Mouse (Mus musculus) gastrocnemius, postnatal 25 days (tissue): Measurements from ENCODE around the gene Stpg4. TPM values are rescaled to one million over a fixed set of nuclear protein-coding genes. Genes with fewer than 3 reads are reported as not detected.

Source experiments
- DNase-seq: peaks from one replicate; pipeline ENCODE4 v3.0.0; 2022
- long read RNA-seq, 2 experiments: library from polyadenylated mRNA; stranded (forward); transcript quantifications; one replicate each; pipeline ENCODE4 v2.0.0; 2021
- total RNA-seq, 2 experiments: library from RNA; stranded (reverse); gene quantifications; 1 replicate in 1 of 2; 2 replicates in 1 of 2; pipeline ENCODE4 v1.2.3; 2021

Gene Stpg4
- total RNA-seq, result not detected
- long read RNA-seq, experiment 1, result 0 reads
- long read RNA-seq, experiment 2, result 0 reads

DNA sequence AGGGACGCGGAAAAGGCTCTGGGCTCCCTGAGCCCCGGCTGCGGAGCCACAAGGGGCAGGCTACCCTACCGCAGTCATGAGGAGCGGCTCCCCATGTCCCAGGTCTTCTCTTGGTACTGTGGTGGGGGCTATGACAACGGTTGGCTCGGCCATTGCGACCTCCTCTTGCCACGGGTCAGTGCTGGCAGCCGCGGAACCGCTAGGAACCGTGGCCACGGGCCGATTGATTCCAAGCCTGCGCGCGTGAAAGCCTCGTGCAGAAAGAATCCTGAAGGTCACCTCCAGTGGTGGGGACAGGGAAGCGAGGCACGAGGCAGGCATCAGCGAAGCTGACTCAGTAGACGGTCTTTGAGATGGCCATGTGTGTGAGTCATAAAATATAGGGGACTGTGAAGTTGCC is at the start of gene Stpg4:
Gene Stpg4 (minus strand): TSS at position 231 of the 400 bp plus-strand sequence.
- no peak for DNase-seq

GRCm38 (mm10) chr17:87475356-87475755 is 47.8 kb upstream of the Stpg4 start:
- DNase-seq, result no peak

DNA sequence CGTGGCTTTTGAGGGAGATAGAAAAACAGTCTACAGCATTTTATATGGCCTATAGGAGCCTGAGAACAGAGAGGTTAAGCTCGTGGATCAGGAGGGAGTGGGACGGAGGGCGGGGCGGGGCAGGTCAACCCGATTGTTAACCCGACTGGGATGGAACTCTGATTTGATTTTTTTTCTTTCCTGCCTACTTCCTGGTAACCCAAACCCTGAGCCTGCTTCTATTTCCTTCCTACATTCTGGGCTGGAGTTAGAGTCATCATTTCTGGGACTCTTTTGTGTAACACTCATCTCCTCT is 46.9 kb upstream of the Stpg4 start:
- DNase-seq, result no peak

DNA sequence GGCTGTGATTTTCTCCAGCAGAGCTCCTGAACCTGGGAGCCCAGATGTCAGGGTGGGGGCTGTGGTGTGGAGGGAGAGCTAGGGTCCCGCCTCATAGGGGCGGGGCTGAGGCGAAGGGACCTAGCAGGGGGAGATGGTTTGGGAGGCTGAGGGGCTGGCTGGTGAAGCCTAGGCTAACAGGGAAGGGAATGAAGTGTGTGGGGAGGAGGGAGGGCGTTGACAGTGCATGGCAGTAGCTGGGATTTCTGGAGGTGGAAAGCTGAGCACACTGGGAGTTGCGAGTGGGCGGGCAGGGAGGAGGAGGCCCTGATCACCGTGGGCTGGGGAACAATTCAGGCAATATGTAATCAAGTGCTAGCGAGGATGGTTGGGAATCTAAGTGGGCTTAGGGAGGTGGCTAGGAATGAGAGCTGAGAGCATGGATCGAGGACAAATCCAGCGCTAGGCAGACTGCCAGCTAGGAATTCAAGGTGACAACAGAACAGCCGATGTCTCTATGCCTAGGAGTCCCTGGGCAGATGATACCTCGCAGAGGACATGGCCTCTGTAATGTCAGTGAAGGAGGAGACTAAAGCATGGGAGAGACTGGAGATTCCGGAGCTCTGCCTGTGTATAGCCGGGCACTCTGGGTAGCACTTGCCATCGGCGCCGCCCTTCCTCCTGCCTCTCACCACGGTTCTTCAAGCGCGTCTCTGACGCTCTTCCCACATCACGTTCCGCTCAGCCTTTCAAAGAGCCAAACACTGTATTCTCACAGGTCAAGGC is 46.4 kb upstream of the Stpg4 start:
- DNase-seq, result peak; percentile 27

DNA sequence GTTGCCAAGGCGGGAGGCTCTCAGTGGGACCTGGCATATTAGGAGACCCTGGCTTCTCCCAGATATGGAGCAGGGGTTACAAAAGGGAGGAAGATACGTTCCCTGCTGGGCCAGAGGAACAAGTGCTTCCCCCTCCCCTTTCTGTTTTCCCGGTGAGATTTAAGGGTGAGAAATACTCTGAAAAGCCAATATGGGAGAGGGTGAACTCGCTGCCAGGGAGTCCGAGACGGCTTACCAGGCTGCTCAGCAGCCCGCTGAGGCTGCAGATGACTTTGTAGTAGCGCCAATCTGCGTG is 45.8 kb upstream of the Stpg4 start:
- DNase-seq, result no peak

DNA sequence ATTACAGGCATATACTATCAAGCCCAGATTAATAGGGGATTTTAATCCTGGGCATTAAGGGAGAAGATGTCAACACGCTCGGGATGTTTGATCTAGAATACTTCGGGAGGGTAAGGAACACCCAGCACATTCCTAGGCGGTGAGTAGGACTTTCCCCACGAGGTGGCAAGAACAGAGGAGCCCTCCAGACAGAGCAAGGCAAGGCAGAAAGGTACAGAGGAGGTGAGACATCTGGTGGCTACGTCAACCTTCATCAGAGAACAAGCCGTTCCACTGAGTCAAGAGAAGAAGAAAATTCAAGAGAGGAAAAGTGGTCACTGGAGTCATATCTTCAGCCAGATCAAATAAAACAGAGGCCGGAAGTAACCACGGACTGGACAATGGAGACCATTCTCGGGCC is 45.3 kb upstream of the Stpg4 start:
- DNase-seq, result no peak

GRCm38 (mm10) chr17:87471661-87472060 is 44.1 kb upstream of the Stpg4 start:
- no peak for DNase-seq

GRCm38 (mm10) chr17:87470797-87471196 is 43.3 kb upstream of the Stpg4 start:
- no peak for DNase-seq

GRCm38 (mm10) chr17:87470282-87470681 is 42.7 kb upstream of the Stpg4 start:
- DNase-seq, result no peak

GRCm38 (mm10) chr17:87469428-87469827 is 41.9 kb upstream of the Stpg4 start:
- DNase-seq, result no peak

DNA sequence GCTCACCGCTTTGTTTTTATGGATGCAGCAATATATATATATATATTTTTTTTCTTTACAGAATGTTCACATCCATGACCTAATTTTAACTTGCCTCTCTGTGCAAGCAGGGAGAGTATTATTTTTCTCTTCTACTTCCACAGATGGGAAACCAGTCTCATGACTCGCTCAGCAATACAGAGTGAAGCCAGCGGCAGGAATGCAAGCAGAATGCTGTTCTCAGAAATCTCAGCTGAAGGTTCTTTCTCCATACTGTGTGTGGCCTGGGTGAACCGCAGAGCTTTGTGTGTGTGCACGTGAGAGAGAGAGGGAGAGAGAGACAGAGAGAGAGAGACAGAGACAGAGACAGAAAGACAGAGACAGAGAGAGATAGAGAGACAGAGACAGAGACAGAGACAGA is 41.1 kb upstream of the Stpg4 start:
- no peak for DNase-seq

DNA sequence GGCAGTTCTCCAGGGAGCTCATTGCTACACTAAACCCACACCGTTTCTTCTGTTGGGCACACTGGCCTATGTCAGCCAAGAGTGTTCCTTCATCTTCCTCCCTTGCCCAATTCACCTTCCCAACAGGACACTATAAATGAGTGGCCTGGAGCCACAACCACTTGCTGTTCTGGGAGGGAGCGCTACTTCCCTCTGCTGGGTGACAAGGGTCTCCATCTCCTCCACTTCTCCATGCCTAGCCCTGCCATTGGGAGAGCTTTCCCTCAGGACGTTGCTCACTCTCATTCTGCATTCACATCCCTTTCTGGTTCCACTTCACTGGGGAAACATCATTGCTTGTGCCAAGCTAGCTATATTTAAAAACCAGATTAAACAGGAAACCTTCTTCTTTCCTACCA is 34.0 kb upstream of the Stpg4 start:
- DNase-seq, result no peak

- peak; percentile 62 for DNase-seq
These were observed 33.3 kb upstream of the Stpg4 start for GRCm38 (mm10) chr17:87460669-87461498.

DNA sequence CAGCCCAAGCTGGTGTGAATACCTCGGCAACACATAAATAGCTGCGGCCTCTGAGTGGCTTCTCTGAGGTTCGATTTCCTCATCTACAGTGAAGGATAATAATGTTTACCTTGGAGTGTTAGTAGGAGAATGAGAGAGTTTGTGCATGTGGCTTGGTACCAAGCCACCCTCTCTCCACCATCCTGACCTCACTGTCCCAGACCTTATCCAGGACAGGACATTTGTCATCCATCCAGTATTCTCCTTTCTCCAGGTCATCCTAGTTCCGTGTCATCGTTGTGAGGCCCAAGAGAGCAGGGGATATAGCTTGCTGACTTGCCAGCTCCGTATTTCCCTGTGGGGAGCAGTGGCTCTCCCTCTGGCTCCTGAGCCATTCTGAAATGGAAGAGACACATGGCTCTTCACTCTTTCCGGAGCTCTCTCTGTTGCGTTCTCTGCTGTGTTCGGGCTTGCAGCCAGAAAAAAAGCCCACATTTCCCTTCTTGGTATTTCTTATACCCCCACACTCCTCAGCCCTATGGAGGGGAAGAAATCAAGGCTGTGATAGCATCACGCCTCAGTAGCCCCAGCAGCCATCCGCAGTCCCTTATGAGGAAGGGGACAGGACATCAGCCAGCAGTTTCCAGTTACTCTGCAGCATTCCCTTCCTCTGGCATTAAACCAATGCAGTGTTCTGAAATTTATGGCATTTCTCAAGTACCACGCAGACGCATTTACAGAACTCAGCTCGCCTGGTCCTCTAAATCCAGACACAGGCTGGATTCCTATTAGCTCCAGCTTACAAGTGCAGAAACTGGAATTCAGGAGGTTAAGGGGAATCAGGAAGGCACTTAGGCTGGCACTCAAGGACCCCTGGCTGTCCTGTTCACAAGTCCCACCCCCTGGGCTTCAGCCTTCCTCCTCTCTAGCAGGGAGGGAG is 32.5 kb upstream of the Stpg4 start:
- peak; percentile 19 for DNase-seq

- DNase-seq, result peak; percentile 61
These were observed 31.6 kb upstream of the Stpg4 start for GRCm38 (mm10) chr17:87458911-87459749.

DNA sequence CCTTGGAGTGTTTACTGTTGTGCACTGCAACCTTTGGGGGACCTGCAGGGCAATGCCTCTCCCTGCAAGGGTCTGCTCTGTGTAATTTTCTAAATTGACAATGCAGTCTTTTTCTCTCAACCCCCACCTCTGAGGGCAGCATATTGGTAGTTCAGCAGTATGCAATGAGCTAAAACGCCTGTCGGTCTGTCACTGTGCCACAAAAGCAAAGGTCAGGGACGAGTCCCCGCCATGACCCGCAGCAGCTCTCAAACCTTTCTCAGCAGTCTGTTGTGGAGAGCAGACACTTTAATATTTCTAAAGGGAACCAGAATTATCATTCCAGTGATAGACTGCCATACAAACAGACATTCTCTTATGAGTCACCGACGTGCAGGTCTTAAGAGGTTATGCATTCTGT is 30.4 kb upstream of the Stpg4 start:
- peak; percentile 20 for DNase-seq

- no peak for DNase-seq
These were observed 26.6 kb upstream of the Stpg4 start for GRCm38 (mm10) chr17:87454121-87454520.

DNA sequence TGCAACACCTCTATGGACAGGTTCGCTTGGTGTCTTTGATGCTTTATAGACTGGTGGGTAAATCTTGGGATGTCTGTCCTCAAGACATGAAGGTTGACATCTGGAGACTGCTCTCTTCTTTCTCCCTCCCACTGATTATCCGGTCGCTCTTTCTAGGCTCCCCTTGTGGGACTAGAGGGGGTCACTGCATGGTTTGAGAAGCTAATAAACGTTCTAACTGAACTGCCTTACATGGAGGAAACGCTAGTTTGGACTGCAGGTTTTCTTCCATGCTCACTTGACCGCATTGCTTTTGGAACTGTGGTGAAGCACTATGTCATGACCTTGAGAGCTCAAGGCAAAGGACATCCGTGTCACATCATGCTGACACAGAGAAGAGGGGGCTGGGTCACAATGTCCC is 25.8 kb upstream of the Stpg4 start:
- DNase-seq, result no peak

- no peak for DNase-seq
These were observed 21.3 kb upstream of the Stpg4 start for GRCm38 (mm10) chr17:87448881-87449280.

- DNase-seq, result no peak
These were observed 20.8 kb upstream of the Stpg4 start for GRCm38 (mm10) chr17:87448339-87448738.

- DNase-seq, result no peak
These were observed 20.2 kb upstream of the Stpg4 start for GRCm38 (mm10) chr17:87447612-87448200.
